Mouse (Mus musculus) embryonic fibroblast, embryonic 13.5 days (primary cell): ENCODE results near the gene Nfix.

Experiments used
- CTCF ChIP-seq: IDR thresholded peaks from 2 replicates; pipeline ENCODE4 v1.5.1; 2011; ENCODE audit warnings: mild to moderate bottlenecking, control low read depth, low read length, moderate library complexity, borderline replicate concordance; ENCODE audit not compliant: insufficient read depth
- POLR2A ChIP-seq: IDR thresholded peaks from 2 replicates; pipeline ENCODE4 v1.6.1; 2011; ENCODE audit warnings: low read depth, mild to moderate bottlenecking, control low read depth, low read length, moderate library complexity

DNA sequence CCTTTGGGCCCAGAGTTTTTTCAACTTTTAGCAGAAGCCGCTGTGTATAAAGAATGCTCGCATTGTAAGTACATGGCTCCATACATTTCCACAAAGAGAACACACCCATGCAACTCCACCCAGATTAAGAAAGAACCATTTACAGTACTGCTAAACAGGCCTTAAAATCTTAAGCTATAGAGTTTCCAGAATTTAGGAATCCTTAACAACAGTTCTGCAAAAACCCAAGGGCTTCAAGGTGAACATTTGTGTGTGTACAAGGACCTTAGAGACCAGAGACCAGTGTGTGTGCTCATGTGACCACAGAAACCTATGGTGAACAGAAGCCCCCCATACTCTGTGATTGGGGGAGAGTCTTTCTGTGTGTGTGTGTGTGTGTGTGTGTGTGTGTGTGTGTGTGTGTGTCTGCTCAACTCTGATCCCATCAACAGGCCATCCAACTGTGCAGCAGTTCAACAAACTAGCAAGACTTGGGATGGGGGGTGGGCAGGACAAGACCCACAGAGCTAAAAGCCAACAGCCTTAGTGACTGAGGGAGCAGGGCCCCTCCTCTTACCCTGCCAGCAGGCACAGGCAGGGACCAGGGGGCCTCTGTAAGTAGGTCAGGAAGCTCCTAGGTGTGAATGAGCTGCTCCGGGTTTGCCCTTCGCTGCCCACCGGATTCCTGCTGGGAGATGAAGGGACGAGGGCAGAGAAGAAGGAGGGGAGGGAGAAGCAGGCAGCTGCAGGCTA lies 19.0 kb downstream of the Nfix start:
- TF ChIP-seq CTCF (no peak), POLR2A (no peak)
